Mouse (Mus musculus) brain, embryonic 18.5 days (tissue): ENCODE results near the gene Mylk.

ENCODE experiments used
- DNase-seq: peaks from one replicate; pipeline ENCODE4 v3.0.0-alpha.2; 2012; ENCODE audit warnings: low read depth, low spot score

Mylk gene

DNA sequence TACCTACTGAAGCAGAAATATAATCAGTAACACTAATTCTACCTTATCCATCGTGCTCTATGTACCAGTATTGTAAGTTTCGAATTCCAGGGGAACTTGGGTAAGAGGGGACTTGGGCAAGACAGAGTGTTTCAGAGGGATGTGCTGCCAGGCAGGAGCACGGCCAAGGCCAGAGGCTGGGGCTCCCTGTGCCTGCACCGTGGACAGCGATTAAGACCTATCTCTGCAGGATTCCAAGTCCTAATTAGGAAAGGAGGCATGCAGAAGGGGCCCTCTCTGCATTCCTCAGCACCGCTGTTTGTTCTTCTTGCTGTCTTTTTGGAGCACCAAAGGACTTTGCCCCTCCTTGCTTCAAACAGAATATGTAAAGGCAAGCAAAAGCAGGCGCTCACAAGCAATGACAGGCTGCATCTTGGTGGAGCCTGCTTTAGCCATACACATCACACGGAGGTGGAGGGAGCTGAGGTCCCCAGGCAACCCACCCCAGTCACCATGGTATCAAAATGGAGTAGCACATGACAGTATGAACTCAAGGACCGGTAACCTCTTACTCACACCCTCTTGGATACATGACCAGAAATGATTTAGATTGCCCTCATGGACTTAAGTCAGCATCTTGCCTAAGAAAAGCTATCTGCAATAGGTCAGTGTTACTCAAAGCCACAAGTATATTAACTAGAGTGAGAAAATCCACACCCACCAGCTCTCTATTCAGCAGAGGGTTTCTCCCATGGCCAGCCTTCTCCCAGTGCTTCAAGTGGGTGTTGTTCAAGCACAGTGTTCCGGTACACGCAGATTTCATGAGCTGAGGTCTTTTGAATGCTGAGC, 239.4 kb downstream of the Mylk start:
- DNase-seq, result no peak

GRCm38 (mm10) chr16:34985031-34985346, 240.0 kb downstream of the Mylk start:
- no peak for DNase-seq

- DNase-seq, result no peak
These were observed 241.3 kb downstream of the Mylk start for GRCm38 (mm10) chr16:34986211-34986825.

DNA sequence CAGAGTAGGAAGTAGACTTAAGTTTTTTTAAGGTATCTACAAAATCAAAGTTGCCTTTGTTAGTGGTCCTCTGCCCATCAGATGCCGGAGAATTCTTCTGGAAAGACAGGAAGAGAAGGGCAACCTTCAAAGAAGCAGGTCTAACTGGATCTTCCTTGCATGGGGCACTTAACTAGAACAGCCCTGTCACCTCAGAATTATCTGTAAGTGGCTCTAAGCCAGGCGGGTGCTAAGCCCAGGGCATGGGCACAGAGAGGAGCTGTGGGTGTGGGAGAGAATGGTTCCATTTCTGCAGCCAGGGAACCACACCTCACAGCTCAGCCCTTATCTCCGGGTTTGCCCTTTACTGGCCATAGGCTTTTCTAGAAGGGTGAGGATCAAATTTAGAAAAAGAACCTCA, 246.4 kb downstream of the Mylk start:
- DNase-seq, result no peak

GRCm38 (mm10) chr16:34992854-34993253, 247.8 kb downstream of the Mylk start:
- DNase-seq, result no peak

DNA sequence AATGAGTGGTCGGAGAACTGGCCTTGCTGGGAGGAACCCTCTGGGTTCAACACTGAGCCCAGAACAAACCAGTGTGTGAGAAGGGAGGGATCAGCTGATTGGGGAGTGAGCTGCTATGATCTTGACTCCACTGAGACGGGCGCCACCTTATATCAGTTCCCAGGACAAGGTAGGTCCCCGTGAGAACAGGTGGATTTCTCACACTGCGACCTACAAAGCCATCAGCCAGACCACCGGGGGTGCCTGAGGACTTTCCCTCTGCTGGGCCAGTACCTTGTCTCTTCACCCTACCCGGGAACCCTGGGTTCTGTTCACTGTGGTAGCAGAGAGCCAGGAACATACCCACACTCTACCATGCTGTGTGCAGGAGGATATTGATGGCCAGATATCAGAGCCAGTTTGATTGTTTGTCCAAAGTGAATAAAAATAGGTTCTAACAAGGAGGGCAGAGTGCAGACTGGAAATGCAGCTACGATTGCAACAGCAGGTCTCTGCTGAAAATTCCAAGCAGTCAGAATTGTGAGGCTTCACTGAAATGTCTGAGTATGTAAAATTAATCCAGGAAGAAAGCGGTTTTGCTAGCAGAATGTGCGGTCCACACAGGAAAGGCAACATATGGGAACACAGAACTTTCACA, 248.8 kb downstream of the Mylk start:
- DNase-seq, result no peak

GRCm38 (mm10) chr16:34994641-34995141, 249.7 kb downstream of the Mylk start:
- no peak for DNase-seq

DNA sequence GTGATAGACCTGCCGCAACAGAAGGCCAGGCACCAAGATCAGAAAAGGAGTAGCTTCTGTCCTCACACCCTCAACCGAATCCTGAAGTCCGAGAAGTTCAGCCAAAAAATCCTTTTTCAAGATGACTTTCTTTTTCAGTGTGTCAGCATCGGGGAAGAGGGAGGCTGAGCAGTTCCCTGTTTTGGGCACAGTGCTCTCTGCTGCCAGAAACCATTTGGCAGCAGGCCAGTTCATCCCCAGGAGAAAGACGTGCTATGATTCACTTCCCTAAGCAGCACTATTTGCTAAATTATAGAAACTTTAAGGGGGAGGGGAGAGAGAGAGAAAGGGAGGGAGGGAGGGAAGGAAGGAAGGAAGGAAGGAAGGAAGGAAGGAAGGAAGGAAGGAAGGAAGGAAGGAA, 251.1 kb downstream of the Mylk start:
- DNase-seq, result no peak

DNA sequence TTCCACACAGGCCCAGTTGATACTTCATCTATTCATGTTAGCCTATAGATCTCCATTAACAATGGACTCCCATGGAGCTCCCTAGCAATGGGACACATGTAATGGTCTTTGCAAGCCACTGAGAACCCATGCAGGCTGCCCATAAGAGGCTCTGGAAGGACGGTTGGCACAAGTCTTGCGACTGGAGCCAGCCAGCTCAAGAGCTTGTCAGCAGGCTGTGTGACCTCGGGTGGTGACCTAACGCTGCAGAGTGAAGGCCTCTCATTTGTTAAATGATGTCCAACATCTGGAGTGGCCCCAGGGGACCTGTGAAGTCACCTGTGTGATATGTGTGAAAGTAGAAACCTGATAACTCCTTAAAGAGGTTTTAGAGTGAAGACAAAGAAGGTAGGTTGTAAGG, 252.0 kb downstream of the Mylk start:
- DNase-seq, result no peak

GRCm38 (mm10) chr16:34997576-34997975, 252.6 kb downstream of the Mylk start:
- DNase-seq, result no peak

- DNase-seq, result no peak
These were observed 254.0 kb downstream of the Mylk start for GRCm38 (mm10) chr16:34999016-34999415.

GRCm38 (mm10) chr16:34999986-35000385, 255.0 kb downstream of the Mylk start:
- no peak for DNase-seq

DNA sequence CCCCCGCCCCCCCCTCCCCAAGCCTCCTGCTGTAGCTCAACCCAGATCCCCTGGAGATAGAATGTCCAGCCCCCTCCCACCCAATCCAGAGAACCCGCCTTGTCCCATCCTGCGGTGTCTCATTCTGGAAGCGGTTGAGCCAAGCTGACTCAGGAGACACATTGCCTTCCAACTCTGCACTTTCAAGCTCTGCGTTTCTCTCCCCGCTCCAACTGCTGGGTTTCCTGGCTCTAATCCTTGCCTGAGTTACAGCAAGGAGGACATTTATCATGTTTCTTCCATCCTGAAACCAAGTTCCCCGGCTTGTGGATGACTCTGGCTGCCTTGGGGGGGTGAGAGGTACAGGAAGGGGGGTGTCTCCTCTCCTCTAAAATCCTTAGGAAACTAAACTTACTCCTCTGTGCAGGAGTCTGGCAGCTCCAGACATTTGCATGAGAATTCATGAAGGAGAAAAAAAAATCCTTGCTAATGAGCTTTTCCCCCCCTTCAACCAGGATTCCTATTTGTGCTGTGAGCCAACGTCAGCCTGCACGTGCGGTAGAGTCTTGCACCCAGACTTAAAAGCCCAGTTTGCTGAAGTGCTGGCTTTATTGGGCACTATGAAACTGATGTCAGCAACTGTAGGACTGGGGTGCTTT, 256.0 kb downstream of the Mylk start:
- no peak for DNase-seq

GRCm38 (mm10) chr16:35004356-35004755, 259.3 kb downstream of the Mylk start:
- no peak for DNase-seq

DNA sequence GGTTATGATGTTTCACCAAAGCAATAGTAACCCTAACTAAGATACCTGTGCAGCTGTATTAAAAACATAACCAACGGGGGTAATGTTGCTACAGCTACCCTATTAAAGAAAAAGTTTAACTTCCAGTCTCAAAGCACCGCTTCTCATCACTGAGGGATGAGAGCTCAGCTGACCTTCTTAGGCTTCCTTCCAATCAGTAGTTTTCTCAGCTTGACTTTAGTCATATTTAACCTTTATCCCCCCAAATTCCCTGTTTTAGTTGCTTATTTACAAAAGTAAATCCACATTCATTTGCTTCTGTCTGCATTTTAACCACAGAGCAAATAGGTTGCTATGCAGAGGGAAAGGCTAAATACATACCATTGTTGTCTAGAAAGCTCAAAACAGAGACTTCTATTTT, 259.7 kb downstream of the Mylk start:
- DNase-seq, result no peak

DNA sequence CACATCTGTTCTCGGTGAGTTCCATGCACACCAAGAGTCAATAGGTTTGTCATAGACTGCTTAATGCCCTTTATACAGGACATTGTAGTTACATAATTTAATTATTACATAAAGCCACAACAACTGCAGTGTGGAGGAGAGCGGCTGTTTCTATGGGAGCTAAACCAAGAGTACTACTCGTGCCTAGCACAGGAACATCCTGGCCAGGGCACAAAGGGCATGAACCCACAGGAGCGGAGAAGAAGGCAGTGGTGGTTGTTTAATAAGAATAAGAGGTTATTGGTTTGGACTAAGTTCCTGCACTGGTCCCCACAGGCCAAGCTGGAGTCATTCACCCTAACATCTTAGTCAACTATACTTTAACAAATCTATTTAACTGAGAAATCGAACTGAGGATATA, 261.2 kb downstream of the Mylk start:
- DNase-seq, result no peak

DNA sequence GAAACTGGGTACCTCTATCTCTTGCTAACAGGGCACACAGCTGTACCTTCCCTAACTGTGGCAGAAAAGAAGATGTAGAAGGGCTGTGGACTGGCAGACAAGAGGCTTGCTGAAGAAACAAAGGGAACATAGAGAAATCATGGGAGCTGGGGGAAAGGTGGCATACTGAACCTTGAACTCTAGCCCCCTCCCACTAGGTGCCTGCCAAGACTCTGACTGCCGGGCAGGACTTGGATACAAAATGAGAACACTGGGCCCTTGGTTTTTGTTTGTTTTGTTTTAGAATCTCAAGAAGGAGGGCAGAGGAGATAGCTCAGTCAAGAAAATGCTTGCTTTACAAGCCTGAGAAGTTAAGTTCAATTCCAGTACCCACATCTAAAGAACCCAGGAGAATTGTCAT, 262.4 kb downstream of the Mylk start:
- no peak for DNase-seq

- no peak for DNase-seq
These were observed 263.4 kb downstream of the Mylk start for GRCm38 (mm10) chr16:35008447-35008846.

DNA sequence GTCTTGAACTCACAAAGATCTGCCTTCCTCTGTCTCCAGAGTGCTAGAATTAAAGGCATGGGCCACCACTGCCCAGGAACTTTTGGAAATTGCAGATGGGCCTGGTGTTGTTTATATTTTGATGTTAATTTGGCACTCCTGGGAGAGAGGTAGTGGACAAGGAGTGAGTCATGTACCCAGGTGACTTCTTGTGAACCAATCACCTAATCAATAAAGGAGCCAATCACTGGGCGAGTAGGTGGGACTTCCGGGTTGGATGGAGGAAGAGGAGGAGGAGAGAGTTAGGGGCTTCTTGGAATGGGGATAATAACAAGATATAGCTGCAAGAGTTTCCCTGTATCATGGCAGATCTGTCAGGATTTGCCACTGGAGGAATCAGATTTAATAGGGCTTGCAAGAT, 268.5 kb downstream of the Mylk start:
- DNase-seq, result no peak

- DNase-seq, result no peak
These were observed 271.5 kb downstream of the Mylk start for GRCm38 (mm10) chr16:35016491-35016890.

DNA sequence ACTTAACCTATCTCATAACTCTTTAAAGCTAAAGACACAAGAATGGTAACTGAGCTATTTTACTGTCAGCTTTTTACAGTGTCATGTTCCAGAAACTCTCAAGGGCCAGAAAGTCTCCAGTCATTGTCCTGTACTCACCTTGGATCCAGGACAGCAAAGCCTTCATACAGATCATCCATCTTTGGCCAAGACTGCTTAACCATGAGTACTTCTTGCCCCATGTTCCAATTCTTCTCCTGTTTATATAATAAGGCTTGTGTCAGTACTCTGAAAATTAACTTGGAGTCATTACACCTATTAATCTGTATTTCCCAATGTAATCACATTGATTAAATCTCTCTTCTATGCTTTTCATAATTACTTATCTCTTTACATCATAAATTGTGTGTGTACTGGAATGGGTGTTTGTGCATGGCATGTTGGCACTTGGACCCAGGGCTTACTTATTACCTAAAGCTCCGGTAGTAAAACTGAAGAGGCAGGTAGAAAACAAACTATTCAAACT, 273.5 kb downstream of the Mylk start:
- DNase-seq, result no peak

DNA sequence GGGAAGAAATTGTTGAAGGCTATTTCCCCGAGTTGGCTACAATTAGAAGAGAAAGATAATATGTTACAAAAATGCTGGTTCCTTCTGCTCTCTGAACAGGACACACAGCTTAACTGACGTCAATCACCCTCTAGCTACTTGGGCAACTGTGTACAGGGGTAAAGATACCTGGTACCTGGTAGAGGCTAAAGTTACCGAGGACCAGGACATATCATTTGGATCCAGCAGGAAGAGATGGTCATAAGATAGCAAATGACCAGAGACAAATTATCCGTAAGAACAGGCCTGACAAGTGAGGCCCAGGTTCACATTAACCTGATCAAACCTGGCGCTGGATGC, 276.9 kb downstream of the Mylk start:
- no peak for DNase-seq
